Mouse (Mus musculus) bone marrow, adult 2 months (tissue): ENCODE data around the gene Uvrag. TPM values are rescaled to one million over a fixed set of nuclear protein-coding genes. Genes with fewer than 3 reads are reported as not detected.
A peak's percentile ranks its signal among the peaks of the same experiment; 100 is the strongest.

Experiments used
- H3K27ac ChIP-seq: fragments of 200-500 bp; 2 replicates; pipeline ENCODE4 v1.5.1; 2012; ENCODE audit warnings: low read depth, mild to moderate bottlenecking, control low read depth, inconsistent platforms, low read length; ENCODE audit not compliant: control insufficient read depth, poor library complexity, insufficient read depth
- H3K4me1 ChIP-seq: fragments of 200-500 bp; 2 replicates; pipeline ENCODE4 v1.6.1; 2011; ENCODE audit warnings: low read length; ENCODE audit not compliant: control insufficient read depth, insufficient read depth
- H3K4me3 ChIP-seq: fragments of 200-500 bp; replicated peaks from 2 replicates; pipeline ENCODE3; 2011; ENCODE audit warnings: mild to moderate bottlenecking, low read depth, low read length, control low read depth; ENCODE audit not compliant: control insufficient read depth
- CTCF ChIP-seq: fragments of 200-500 bp; IDR thresholded peaks from 2 replicates; pipeline ENCODE4 v1.5.1; 2011; ENCODE audit warnings: low read length, control low read depth; ENCODE audit not compliant: control insufficient read depth, insufficient read depth
- POLR2A ChIP-seq: fragments of 200-500 bp; IDR thresholded peaks from 2 replicates; pipeline ENCODE4 v1.6.1; 2011; ENCODE audit warnings: low read depth, mild to moderate bottlenecking, control low read depth, low read length, borderline replicate concordance; ENCODE audit not compliant: control insufficient read depth
- WGBS: fragments of 180-500 bp; shearing (Covaris S2); methylation state at CpG from one replicate; pipeline ENCODE4 v1.1.7; 2018; 5-methylcytosine and 5-hydroxymethylcytosine counted together
- polyA plus RNA-seq: library from polyadenylated mRNA; stranded (reverse); fragments of >200 nt; gene quantifications from 2 replicates; pipeline ENCODE4 v1.2.4, GENCODE M21; 2011; ENCODE audit warnings: low replicate concordance; ENCODE audit not compliant: missing spikeins, insufficient read depth, insufficient read length

The Uvrag gene
- polyA plus RNA-seq, 1 experiment = 38.2 TPM

DNA sequence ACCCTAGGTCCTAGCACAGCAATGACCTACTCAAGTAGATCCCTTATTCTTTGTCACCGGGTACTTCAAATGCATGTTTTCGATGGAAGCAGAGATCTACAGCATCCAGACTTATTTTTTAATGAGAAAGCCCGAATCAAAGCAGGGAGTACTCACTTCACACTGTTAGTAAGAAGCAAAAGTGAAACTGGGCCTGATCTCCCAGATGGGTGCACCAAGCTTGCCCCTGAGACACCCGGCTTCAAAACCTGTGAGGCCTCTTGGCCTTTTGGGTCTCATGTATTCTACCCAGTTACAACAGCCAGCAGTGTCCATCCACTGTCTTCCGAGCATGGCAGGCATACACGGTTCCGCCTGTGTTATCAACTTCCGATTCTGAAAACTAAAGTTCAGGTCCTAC lies 12.0 kb downstream of the Uvrag start:
- no peak for TF ChIP-seq CTCF
- no peak for TF ChIP-seq POLR2A
- Histone ChIP-seq H3K4me1 (peaks cover 5% of the 10 kb centered on the region), H3K27ac (peak overlapping the region; percentile 41; the same call in 1 of the 2 replicates), H3K4me3 (no peak overlapping the region)
- 55% methylated on average over 8 of the region's 8 CpGs for WGBS

DNA sequence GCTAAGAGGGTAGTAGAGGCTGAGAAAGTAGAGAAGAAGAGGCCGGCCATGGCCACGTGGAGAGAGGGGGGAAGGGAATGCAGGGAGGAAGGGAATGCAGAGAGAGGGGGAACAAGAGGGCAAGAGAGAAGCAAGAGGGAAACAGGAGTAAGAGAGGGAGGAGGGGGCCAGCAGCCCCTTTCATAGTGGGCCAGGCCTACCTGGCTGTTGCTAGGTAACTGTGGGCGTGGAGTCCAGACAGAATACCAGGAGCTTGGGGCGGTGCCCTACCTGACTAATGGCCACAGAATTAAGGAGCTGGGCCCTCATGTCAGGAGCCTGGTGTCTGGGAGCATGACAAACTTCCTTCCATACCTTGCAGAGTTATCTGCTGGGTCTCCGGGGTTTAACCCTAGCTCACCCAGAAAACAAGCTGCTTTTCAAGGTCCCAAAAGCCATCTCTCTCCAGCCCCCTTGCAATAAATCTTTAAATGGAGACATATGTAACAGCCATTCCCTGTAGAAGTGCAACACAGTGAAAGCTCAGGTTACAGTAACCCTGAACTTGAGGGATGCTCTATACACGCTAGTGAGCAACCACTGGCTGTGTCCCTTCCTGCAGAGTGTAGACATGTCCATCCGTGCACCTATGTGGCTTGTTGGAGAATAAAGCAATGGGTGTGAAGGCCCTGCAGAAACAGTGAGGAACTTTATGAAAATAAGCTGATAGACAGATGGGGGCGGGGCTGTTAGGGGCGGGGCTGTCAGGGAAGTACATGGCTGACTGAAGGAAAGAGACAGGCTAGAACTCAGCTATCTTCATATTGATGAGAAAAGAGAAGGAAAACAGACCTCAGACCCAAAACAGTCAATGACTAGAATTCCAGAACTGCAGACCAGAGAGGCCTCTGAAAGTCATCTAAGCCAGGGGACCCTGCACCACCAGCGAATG lies 12.7 kb downstream of the Uvrag start:
- Histone ChIP-seq H3K27ac (no peak overlapping the region; the same call in 1 of the 2 replicates), H3K4me1 (peaks cover 5% of the 10 kb centered on the region), H3K4me3 (no peak overlapping the region)
- WGBS = 45% methylated on average over 10 of the region's 10 CpGs
- TF ChIP-seq POLR2A (no peak), CTCF (no peak)

DNA sequence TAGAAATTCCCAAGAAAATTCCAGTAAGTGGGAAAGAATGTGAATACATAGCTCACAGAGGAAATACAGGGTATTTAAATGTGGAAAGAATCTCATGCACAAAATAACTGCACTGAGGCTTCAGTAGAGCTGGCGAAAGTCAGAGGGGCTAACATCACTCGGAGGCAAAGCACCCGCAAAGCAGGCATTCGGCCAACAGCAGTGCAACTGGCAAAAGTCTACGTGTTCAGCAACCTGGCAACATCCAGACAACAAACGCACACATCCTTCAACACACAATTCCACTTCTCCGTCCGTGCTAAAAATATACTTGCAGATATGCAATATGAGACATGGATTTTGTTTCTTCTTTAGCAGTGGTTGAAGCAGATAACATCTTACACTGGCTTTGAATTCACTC lies 14.9 kb downstream of the Uvrag start:
- Histone ChIP-seq H3K27ac (no peak overlapping the region), H3K4me1 (peaks cover 5% of the 10 kb centered on the region), H3K4me3 (no peak overlapping the region)
- no peak for TF ChIP-seq CTCF
- no peak for TF ChIP-seq POLR2A
- 45% methylated on average over 8 of the region's 8 CpGs for WGBS

DNA sequence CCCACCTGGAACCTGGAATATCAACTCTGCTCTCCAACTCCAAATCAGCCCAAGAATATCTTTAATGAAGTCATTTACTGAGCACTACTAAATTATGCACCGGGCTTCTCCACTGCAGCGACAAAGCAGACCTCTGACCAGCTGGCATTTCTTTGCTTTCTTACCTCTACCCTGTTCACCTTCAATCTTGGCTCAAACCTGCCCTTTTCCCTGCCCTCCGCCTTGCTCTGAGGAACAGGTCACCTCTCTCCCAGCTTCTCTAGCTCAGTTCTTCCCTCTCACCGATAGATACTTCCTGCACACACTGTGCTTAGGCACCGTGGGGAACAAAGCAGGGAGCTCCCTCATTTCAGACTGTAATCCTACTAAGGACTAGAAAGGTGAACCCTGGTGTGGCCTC lies 18.3 kb downstream of the Uvrag start:
- WGBS = 50% methylated on average over 5 of the region's 5 CpGs
- H3K27ac ChIP-seq = no peak overlapping the region
- H3K4me3 ChIP-seq = no peak overlapping the region
- peaks cover 4% of the 10 kb centered on the region for H3K4me1 ChIP-seq
- TF ChIP-seq CTCF = no peak
- no peak for TF ChIP-seq POLR2A

DNA sequence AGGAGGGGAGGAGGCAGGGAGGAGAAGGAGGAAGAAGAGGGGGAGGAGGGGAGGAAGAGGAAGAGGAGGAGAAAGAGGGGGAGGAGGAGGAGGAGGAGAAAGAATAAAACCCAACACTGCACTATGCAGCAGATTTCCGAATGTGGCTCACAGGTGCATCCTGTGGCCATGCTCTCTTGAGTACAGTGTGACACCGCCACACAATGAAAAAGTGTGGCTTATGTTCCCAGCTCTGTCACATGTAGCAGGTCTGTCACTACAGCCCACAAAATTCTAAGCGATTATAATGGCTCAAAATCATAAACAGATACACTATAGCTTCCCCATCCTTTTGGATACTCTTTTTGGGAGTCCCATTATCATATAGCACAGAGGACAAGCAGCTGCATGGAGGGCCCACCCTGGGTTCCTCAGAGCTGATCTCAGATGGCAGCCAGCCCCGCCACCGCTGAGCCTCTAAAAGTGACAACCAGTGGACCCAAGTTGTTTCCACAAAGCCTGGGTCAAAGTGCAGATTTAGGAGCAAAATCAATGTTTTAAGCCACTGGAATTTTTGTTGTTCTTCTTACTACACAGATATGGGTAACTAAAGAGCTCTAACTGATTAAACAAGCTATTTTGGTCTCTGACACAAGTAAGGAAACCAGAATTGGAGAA lies 19.9 kb downstream of the Uvrag start:
- 29% methylated on average over 5 of the region's 5 CpGs for WGBS
- H3K4me1 ChIP-seq = peaks cover 3% of the 10 kb centered on the region
- no peak overlapping the region for H3K4me3 ChIP-seq
- peak overlapping the region; percentile 63; the same call in 1 of the 2 replicates for H3K27ac ChIP-seq
- TF ChIP-seq CTCF (no peak), POLR2A (no peak)

DNA sequence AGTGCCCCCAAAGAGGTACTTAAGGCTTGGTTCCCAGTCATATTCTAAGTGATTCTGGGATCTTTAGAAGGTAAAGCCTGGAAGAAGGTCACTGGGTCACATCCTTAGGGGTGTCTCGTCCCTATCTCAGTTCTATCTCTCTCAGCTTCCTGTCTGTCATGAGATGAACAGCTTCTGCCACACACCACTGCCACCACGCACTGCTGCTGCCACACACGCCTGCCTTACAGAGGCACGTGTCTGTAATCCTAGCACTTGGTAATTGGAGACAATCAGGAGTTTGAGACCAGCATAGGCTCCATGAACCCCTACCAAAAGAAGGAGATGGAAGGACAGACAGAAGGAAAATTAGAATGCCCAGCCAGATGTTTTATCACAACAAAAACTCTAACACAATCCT lies 20.9 kb downstream of the Uvrag start:
- Histone ChIP-seq H3K4me3 (no peak overlapping the region), H3K27ac (0 out of 2 replicates have a peak overlapping the region, but pooled peaks have one; percentile 15), H3K4me1 (peaks cover 3% of the 10 kb centered on the region)
- 38% methylated on average over 4 of the region's 4 CpGs for WGBS
- TF ChIP-seq CTCF = no peak
- TF ChIP-seq POLR2A = no peak

DNA sequence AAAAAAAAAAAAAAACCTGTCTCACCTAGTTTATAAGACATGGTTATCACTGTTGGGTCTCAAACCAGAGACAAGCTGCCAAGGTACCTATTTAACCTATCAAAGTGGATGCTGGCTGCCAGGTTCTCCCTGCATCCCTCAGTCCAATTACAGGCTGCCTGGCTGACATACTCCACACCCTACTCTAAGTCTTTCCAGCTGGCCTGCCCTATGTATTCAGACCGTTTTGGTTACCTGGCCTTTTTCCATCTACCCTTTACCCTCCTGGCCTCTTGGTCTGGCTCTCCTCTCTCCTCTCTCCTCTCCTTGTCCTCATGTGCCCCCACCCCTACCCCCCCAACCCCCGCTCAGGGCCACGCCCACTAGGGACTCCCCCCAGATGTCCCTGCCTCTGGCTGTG lies 24.2 kb downstream of the Uvrag start:
- 74% methylated on average over 3 of the region's 3 CpGs for WGBS
- H3K4me3 ChIP-seq = no peak overlapping the region
- H3K4me1 ChIP-seq = peaks cover 3% of the 10 kb centered on the region
- TF ChIP-seq CTCF (no peak), POLR2A (no peak)
- no peak overlapping the region for H3K27ac ChIP-seq

DNA sequence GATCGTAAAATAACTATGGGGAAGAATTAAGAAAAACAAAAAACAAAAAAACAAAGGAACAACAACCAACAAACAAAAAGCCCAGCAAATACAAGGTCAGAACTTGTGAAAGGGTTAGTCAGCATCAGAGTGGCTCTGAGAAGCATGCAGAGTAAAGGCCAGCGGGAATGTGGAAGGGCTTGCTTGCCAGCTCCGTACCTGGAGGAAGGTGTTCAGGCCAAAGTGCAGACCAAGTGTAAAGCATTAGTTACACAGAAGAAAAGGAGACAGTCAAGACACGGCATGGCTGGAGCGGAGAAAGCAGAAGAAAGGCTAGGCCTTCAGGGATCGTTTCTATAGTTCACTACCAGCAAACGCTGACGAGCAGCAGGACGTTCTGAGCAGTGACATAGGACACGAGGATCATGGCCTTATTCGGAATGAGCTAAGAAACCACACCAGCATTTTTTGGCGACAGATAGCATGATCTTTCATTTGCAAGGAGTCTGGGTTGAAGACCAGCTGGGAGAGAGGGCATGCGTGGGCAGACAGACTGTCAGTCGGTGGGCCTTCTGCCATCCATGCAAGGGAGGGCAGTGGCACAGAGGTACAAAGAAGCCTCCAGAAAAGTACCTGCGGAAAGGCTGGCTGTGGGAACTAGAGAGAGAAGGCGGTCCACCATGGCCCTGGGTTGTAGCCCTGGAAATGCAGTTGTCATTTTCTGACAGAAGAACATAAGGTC lies 26.8 kb downstream of the Uvrag start:
- WGBS = 87% methylated on average over 16 of the region's 16 CpGs
- TF ChIP-seq CTCF (no peak), POLR2A (no peak)
- H3K4me3 ChIP-seq = no peak overlapping the region
- H3K4me1 ChIP-seq = no peaks in the 10 kb centered on the region; the same call in none of the 2 replicates
- H3K27ac ChIP-seq = no peak overlapping the region
